Mouse (Mus musculus): ENCODE measurements around the gene Pip4k2c. TPM values are rescaled to one million over a fixed set of nuclear protein-coding genes. Genes with fewer than 3 reads are reported as not detected.

Gene Pip4k2c
- polyA plus RNA-seq, 1 experiment from 2014 or later = 29.8 TPM

- Histone ChIP-seq H3K27ac (no peak overlapping the region), H3K9me3 (no peaks in the 10 kb centered on the region), H3K36me3 (peaks cover 74% of the 10 kb centered on the region), H3K4me1 (peaks cover under 1% of the 10 kb centered on the region; the same call in 1 of the 2 replicates), H3K9ac (no peak overlapping the region), H3K4me3 (no peak overlapping the region), H3K27me3 (no peaks in the 10 kb centered on the region), H3K4me2 (no peak overlapping the region)
- ATAC-seq (ENCODE audit: insufficient number of reproducible peaks, low FRiP score, low TSS enrichment, low read depth) = no peak
- 89% methylated on average over 10 of the region's 10 CpGs for WGBS
These were observed 6.0 kb downstream of the Pip4k2c start for GRCm38 (mm10) chr10:127205373-127205772.

GRCm38 (mm10) chr10:127204589-127204988 lies 6.8 kb downstream of the Pip4k2c start:
- no peaks in the 10 kb centered on the region for H3K9me3 ChIP-seq
- H3K36me3 ChIP-seq = peaks cover 78% of the 10 kb centered on the region
- H3K4me3 ChIP-seq = no peak overlapping the region
- no peak overlapping the region for H3K4me2 ChIP-seq
- no peaks in the 10 kb centered on the region for H3K4me1 ChIP-seq
- 91% methylated on average over 5 of the region's 5 CpGs for WGBS
- ATAC-seq (ENCODE audit: insufficient number of reproducible peaks, low FRiP score, low TSS enrichment, low read depth) = no peak
- no peak overlapping the region for H3K27ac ChIP-seq
- H3K27me3 ChIP-seq = no peaks in the 10 kb centered on the region
- no peak overlapping the region for H3K9ac ChIP-seq

GRCm38 (mm10) chr10:127203106-127203505 lies 8.3 kb downstream of the Pip4k2c start:
- no peak for ATAC-seq (ENCODE audit: insufficient number of reproducible peaks, low FRiP score, low TSS enrichment, low read depth)
- no peak overlapping the region for H3K27ac ChIP-seq
- H3K9ac ChIP-seq = no peak overlapping the region
- H3K4me3 ChIP-seq = no peak overlapping the region
- H3K9me3 ChIP-seq = no peaks in the 10 kb centered on the region
- no peaks in the 10 kb centered on the region for H3K27me3 ChIP-seq
- H3K4me2 ChIP-seq = no peak overlapping the region
- WGBS = 79% methylated on average over 3 of the region's 3 CpGs
- H3K36me3 ChIP-seq = peaks cover 85% of the 10 kb centered on the region
- no peaks in the 10 kb centered on the region; the same call in 1 of the 2 replicates for H3K4me1 ChIP-seq

- H3K36me3 ChIP-seq = peaks cover 70% of the 10 kb centered on the region
- H3K4me1 ChIP-seq = peaks cover 16% of the 10 kb centered on the region
- H3K4me2 ChIP-seq = no peak overlapping the region
- no peak overlapping the region for H3K27ac ChIP-seq
- H3K9ac ChIP-seq = no peak overlapping the region
- H3K9me3 ChIP-seq = no peaks in the 10 kb centered on the region
- H3K4me3 ChIP-seq = no peak overlapping the region
- no peaks in the 10 kb centered on the region for H3K27me3 ChIP-seq
- no peak for ATAC-seq (ENCODE audit: insufficient number of reproducible peaks, low FRiP score, low TSS enrichment, low read depth)
- WGBS = 74% methylated on average over 8 of the region's 8 CpGs
These were observed 11.1 kb downstream of the Pip4k2c start for GRCm38 (mm10) chr10:127200279-127200678.

- H3K4me1 ChIP-seq = peaks cover 21% of the 10 kb centered on the region
- no peak overlapping the region for H3K4me3 ChIP-seq
- no peak overlapping the region for H3K9ac ChIP-seq
- no peak for ATAC-seq (ENCODE audit: insufficient number of reproducible peaks, low FRiP score, low TSS enrichment, low read depth)
- H3K4me2 ChIP-seq = no peak overlapping the region
- H3K36me3 ChIP-seq = peaks cover 62% of the 10 kb centered on the region
- H3K27me3 ChIP-seq = no peaks in the 10 kb centered on the region
- no peaks in the 10 kb centered on the region for H3K9me3 ChIP-seq
- 81% methylated on average over 11 of the region's 11 CpGs for WGBS
- no peak overlapping the region for H3K27ac ChIP-seq
These were observed 11.9 kb downstream of the Pip4k2c start for GRCm38 (mm10) chr10:127199474-127199873.

- Histone ChIP-seq H3K9me3 (no peaks in the 10 kb centered on the region), H3K4me3 (no peak overlapping the region), H3K27me3 (no peaks in the 10 kb centered on the region), H3K4me2 (no peak overlapping the region), H3K36me3 (peaks cover 58% of the 10 kb centered on the region), H3K4me1 (peaks cover 25% of the 10 kb centered on the region), H3K9ac (no peak overlapping the region), H3K27ac (no peak overlapping the region)
- 72% methylated on average over 5 of the region's 5 CpGs for WGBS
- no peak for ATAC-seq (ENCODE audit: insufficient number of reproducible peaks, low FRiP score, low TSS enrichment, low read depth)
These were observed 12.3 kb downstream of the Pip4k2c start for GRCm38 (mm10) chr10:127199068-127199467.

GRCm38 (mm10) chr10:127198492-127198891 lies 12.9 kb downstream of the Pip4k2c start:
- no peak overlapping the region for H3K9ac ChIP-seq

GRCm38 (mm10) chr10:127197505-127198110 lies 13.8 kb downstream of the Pip4k2c start:
- peaks cover 49% of the 10 kb centered on the region for H3K36me3 ChIP-seq
- H3K4me2 ChIP-seq = no peak overlapping the region
- 87% methylated on average over 11 of the region's 11 CpGs for WGBS
- peak overlapping the region; percentile 97 for H3K27ac ChIP-seq
- H3K9ac ChIP-seq = no peak overlapping the region
- H3K4me1 ChIP-seq = peaks cover 33% of the 10 kb centered on the region
- ATAC-seq (ENCODE audit: insufficient number of reproducible peaks, low FRiP score, low TSS enrichment, low read depth) = no peak
- H3K9me3 ChIP-seq = no peaks in the 10 kb centered on the region
- H3K4me3 ChIP-seq = no peak overlapping the region
- no peaks in the 10 kb centered on the region for H3K27me3 ChIP-seq

More at GRCm38 (mm10) chr10:127198492-127198891, 12.9 kb downstream of the Pip4k2c start:
- Histone ChIP-seq H3K36me3 (peaks cover 53% of the 10 kb centered on the region), H3K4me3 (no peak overlapping the region), H3K4me2 (no peak overlapping the region), H3K27ac (no peak overlapping the region), H3K4me1 (peaks cover 25% of the 10 kb centered on the region), H3K27me3 (no peaks in the 10 kb centered on the region), H3K9me3 (no peaks in the 10 kb centered on the region)
- no peak for ATAC-seq (ENCODE audit: insufficient number of reproducible peaks, low FRiP score, low TSS enrichment, low read depth)
- 60% methylated on average over 2 of the region's 2 CpGs for WGBS

GRCm38 (mm10) chr10:127197104-127197503 lies 14.3 kb downstream of the Pip4k2c start:
- no peak overlapping the region for H3K4me3 ChIP-seq
- H3K4me2 ChIP-seq = no peak overlapping the region
- H3K27ac ChIP-seq = peak overlapping the region; percentile 97
- WGBS = 85% methylated on average over 8 of the region's 8 CpGs
- H3K27me3 ChIP-seq = no peaks in the 10 kb centered on the region
- peaks cover 49% of the 10 kb centered on the region for H3K36me3 ChIP-seq
- H3K4me1 ChIP-seq = peaks cover 36% of the 10 kb centered on the region
- H3K9ac ChIP-seq = no peak overlapping the region
- no peaks in the 10 kb centered on the region for H3K9me3 ChIP-seq
- ATAC-seq (ENCODE audit: insufficient number of reproducible peaks, low FRiP score, low TSS enrichment, low read depth) = no peak

- Histone ChIP-seq H3K9ac (peak overlapping the region; percentile 86; the same call in 1 of the 2 replicates), H3K4me2 (peak overlapping the region; percentile 69), H3K27me3 (no peaks in the 10 kb centered on the region), H3K27ac (peak overlapping the region; percentile 97), H3K9me3 (no peaks in the 10 kb centered on the region), H3K4me1 (peaks cover 36% of the 10 kb centered on the region), H3K36me3 (peaks cover 45% of the 10 kb centered on the region), H3K4me3 (peak overlapping the region; percentile 95)
- 2% methylated on average over 5 of the region's 5 CpGs for WGBS
- peak; percentile 84 for ATAC-seq (ENCODE audit: insufficient number of reproducible peaks, low FRiP score, low TSS enrichment, low read depth)
These were observed 15.0 kb downstream of the Pip4k2c start for GRCm38 (mm10) chr10:127196392-127196791.

- Histone ChIP-seq H3K9ac (peak within 1 kb of the TSS; percentile 86), H3K27me3 (no peaks in the 10 kb centered on the region), H3K4me1 (peaks cover 45% of the 10 kb centered on the region), H3K9me3 (no peaks in the 10 kb centered on the region), H3K36me3 (peaks cover 43% of the 10 kb centered on the region), H3K4me2 (peak within 1 kb of the TSS; percentile 69), H3K27ac (peak within 1 kb of the TSS; percentile 97), H3K4me3 (peak within 1 kb of the TSS; percentile 95)
- WGBS = under 1% methylated on average over 41 of the region's 47 CpGs
- peak; percentile 9; the same call in 1 of the 2 replicates for ATAC-seq (ENCODE audit: insufficient number of reproducible peaks, low FRiP score, low TSS enrichment, low read depth)
These were observed 15.9 kb downstream of the Pip4k2c start, which contains the start of gene Dtx3 for GRCm38 (mm10) chr10:127195328-127196129. Dtx3 (minus strand) TSS chr10:127195728.
